Mouse (Mus musculus) frontal cortex, postnatal 36 days (tissue): ENCODE results near the gene Rad51d.
"Not testable (repeated sequence)": the region's sequence is repeated elsewhere in the genome, so short reads cannot be mapped to it uniquely, and the experiment has no call there.

Source experiments
- DNase-seq, 2 experiments: peaks; one replicate each; pipeline ENCODE4 v3.0.0; 2022; ENCODE audit warnings: low spot score in 2 of 2

The Rad51d gene

DNA sequence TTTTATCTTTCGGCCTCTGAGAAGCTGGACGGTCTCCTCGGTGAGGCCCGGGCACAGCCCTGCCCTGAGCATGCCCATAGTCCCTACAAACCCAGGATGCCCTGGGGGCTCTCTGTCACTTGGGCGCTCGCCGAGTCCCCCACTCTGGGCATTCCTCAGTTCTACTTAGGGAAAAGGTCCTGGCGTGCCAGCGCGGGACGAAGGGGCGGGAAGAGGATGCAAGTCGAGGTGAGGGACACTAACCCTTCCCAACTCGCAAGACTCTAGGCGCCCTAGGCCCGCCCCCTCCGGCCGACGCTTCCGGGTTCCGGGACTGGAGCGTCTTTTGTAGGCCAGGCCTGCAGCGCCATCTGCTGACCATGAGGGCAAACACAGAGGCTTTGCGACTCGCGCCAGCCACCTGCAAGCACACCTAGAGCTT is at the start of gene Rad51d:
TSS of gene Rad51d (minus strand) at position 273 of the 421 bp plus-strand sequence.
- peak; percentile 91 to 94 for DNase-seq

DNA sequence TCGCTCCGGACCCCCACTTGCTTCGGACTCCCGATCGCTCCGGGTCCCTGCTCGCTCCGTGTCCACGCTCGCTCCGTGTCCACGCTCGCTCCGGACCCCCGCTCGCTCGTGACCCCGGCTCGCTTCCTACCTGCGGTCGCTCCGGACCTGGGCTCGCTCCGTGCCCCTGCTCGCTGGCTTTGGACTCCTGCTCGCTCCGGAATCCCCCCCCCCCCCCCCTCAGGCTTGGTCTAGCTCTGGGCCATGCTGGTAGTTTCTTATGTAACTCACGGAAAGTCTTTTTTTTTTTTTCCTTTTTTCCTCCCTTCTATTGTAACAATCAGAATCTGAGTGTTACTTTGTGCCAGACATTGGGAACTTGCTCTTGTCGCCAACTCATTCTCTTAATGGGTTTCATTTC is 42.8 kb upstream of the Rad51d start:
- no peak for DNase-seq

DNA sequence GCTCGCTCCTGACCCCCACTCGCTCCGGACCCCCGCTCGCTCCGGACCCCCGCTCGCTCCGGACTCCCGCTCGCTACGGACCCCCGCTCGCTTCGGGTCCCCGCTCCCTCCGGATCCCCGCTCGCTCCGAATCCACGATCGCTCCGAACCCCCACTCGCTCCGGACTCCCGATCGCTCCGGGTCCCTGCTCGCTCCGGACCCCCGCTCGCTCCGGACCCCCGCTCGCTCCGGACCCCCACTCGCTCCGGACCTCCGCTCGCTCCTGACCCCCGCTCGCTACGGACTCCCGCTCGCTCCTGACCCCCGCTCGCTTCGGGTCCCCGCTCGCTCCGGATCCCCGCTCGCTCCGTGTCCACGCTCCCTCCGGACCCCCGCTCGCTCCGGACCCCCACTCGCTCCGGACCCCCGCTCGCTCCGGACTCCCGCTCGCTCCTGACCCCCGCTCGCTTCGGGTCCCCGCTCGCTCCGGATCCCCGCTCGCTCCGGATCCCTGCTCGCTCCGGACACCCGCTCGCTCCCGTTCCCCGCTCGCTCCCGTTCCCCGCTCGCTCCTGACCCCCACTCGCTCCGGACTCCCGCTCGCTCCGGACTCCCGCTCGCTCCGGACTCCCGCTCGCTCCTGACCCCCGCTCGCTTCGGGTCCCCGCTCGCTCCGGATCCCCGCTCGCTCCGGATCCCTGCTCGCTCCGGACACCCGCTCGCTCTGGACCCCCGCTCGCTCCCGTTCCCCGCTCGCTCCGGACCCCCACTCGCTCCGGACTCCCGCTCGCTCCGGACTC is 41.4 kb upstream of the Rad51d start:
- not testable (repeated sequence) for DNase-seq

DNA sequence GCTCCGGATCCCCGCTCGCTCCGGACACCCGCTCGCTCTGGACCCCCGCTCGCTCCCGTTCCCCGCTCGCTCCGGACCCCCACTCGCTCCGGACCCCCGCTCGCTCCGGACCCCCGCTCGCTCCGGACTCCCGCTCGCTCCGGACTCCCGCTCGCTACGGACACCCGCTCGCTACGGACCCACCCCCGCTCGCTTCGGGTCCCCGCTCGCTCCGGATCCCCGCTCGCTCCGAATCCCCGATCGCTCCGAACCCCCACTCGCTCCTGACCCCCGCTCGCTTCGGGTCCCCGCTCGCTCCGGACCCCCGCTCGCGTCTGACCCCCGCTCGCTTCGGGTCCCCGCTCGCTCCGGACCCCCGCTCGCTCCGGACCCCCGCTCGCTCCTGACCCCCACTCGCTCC is 40.7 kb upstream of the Rad51d start:
- DNase-seq, result not testable (repeated sequence)

DNA sequence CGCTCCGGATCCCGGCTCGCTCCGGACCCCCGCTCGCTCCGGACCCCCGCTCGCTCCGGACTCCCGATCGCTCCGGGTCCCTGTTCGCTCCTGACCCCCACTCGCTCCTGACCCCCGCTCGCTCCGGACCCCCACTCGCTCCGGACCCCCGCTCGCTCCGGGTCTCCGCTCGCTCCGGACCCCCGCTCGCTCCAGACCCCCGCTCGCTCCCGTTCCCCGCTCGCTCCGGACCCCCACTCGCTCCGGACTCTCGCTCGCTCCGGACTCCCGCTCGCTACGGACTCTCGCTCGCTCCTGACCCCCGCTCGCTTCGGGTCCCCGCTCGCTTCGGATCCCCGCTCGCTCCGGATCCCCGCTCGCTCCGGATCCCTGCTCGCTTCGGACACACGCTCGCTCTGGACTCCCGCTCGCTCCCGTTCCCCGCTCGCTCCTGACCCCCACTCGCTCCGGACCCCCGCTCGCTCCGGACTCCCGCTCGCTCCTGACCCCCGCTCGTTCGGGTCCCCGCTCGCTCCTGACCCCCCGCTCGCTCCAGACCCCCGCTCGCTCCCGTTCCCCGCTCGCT is 40.1 kb upstream of the Rad51d start:
- not testable (repeated sequence) for DNase-seq

DNA sequence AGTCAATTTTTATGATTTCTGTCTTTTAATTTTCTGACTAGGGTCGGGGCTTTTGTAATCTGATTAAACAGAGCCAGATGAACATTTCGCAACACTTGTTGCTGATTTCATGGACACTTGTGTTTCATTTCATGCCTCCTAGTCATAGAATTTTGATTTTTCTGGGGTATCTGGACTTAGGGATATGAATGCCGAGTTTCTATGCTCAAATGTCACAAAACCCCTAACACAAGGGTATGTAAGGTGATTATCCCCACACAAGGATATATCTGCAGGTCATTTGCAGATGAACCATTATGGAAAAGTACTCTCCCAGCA is 39.2 kb upstream of the Rad51d start:
- no peak for DNase-seq

DNA sequence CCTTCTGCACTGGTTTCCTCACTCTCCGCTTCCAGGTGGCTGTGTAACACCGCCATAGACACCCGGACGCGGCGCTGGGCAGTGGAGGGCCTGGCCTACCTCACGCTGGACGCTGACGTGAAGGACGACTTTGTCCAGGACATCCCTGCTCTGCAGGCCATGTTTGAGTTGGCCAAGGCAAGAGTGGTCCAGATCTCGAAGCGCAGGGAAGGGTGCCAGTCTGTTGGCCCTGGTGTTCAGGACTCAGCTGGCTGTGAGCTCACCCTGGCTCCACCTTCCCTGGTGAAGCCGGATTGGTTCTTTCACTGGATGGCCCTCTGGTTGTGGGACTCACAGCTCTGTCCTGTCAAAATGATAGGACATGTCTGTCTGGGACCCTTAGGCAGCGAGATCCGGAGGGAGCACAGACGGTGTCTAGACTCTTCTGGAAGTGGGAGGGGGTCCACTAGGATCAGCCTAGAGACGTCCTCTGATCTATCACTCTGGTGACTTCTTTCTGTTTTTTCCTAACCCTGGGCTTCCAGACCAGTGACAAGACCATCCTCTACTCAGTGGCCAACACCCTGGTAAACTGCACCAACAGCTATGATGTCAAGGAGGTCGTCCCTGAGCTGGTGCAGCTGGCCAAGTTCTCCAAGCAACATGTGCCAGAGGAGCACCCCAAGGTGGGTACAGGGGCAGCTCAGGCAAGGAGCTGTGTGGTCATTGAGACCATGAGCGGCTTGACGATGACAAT is 38.7 kb upstream of the Rad51d start:
- DNase-seq, result no peak

DNA sequence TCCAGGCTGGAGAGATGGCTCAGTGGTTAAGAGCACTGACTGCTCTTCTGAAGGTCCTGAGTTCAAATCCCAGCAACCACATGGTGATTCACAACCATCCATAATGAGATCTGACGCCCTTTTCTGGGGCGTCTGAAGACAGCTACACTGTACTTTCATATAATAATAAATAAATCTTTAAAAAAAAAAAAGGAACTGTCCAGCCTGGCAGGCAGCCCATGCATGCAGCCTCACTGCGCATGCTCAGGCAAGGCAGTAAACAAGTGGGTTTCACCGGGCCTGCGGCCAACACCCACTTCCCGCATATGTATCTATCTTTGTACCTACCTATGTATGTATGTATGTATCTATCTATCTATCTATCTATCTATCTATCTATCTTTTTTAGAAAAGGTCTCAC is 33.5 kb upstream of the Rad51d start:
- not testable (repeated sequence) for DNase-seq

DNA sequence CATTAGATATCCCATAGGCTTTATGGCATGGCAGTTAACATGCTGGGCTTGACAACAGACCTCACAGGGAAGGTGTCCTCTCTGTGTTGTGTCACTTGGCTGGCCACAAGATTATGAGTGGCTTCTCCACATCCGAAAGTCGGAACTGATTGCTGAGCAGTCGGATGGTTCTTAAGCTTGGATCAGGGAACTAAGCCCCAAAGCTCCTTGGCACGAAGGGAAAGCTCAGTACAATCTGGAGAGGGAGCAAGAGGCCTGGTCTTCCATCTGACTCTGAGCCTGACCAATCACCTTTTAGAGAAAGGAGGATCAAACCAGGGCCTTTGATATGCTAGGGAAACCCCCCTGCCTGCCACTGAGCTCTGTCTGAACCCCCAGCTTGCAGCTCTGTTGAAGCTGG is 31.3 kb upstream of the Rad51d start:
- no peak for DNase-seq

DNA sequence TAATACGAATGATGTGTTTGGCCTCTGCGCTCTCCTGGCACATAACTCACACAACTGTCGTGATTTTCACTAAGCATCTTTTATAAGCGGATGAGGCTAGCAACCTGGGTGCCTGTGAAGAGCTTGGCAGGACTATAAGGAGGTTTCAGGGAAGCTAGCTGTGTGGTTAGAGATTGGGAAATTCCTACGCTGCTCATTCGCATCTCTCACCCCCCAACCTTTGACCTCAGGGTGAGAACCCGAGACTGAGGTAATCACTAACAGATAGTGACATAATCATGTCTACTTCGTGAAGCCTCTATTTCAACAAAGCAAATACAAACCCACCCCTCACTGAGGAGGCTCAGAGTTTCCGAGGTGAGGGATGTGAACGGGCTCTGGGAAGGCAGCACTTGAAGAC is 30.4 kb upstream of the Rad51d start:
- no peak for DNase-seq

DNA sequence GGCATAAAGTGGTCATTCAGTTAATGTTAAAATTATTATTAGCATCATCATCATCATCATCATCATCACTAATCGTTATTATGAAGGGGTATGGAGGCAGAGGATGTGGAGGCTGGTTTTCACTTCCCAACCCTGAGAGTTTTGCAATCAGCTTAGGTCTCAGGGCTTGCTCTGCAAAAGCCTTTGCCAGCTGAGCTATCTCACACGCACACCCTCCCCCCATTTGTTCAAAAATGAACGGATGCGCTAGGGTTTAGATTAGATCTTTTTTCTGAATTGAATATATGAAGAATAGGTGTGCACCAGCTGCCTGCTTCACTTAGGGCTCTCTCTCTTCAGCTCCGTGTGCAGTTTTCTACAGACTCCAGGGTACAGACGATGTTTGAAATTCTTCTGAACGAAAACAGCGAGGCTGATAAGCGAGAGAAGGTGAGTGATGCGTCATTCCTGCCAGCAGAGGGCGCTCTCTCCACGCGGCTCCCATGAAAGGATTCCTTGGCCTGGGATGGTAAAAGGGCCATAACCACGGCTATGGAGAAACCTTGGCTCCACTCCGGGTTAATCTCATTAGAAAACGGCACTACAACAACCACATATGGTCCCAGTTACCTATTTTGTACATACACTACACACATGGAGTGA is 24.4 kb upstream of the Rad51d start:
- DNase-seq, result peak; percentile 68 to 72

DNA sequence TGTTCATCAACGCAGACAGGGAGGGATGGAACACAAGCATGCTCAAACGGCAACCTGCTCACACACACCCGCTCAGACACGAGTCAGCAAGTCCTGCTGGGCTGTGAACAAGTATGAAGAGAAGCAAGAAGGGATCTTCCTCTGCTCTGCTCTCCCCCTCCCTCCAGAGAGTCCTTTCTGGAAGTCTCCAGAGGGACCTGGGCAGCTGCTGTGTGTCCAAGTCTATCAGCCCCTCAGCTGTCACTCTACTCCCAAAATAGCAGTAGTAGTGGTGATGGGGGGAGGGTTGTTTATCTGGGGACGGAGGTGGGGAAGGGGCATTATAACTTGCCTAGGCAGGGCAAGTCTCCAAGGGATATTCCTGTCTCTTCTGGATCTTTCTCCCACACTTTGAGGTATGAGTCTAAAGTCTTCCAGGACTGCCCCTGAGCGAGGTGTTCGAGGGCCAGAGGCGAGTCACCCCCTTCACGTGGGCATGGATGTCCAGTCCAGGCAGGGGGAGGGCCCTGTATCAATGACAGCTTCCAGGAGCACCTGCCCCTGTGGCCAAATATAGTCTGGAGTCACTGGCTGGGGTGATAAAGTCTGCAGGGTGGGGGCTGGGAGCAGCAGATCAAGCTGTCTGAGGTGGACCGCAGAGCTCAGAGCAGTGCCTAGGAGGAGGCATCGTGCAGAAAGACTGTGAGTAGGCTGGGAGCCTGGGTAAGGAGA is 20.4 kb upstream of the Rad51d start:
- no peak for DNase-seq

DNA sequence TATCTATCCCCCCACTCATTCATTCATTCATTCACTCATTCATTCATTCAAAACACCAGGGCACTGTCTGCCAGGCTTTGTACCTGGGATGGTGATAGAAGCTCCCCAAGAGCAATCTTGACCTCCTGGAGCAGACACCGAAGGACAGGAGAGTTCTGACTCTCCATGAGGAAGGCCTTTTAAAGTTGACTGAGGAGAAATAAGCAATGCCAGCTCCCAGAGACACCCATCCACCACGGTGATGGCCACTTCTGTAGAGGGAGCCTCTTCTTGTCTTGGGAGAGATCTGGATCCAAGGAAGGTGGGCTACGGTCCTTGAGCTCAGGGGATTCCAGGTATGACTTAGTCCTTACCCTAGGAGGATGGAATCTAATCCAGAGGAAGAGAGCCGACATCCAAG is 19.8 kb upstream of the Rad51d start, which contains the start of gene Unc45b:
TSS of gene Unc45b (plus strand) at position 301 of the 400 bp plus-strand sequence.
- no peak for DNase-seq

DNA sequence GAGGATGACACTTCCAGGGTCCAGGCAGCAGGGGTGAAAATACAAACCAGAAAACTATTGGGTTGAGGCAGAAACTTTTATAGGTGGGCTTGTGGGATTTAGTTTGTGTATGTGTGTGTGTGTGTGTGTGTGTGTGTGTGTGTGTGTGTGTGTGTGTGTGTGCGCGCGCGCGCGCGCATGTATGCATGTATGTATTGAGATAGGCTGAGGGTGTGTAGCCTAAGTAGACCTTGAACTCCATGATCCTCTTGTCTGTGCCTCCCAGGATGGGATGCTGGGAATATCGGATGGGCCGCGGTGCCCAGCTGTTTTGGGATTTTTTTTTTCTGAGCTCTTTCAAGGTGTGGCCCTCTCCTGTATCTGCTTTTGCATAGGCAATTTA is 18.2 kb upstream of the Rad51d start:
- DNase-seq, result no peak

DNA sequence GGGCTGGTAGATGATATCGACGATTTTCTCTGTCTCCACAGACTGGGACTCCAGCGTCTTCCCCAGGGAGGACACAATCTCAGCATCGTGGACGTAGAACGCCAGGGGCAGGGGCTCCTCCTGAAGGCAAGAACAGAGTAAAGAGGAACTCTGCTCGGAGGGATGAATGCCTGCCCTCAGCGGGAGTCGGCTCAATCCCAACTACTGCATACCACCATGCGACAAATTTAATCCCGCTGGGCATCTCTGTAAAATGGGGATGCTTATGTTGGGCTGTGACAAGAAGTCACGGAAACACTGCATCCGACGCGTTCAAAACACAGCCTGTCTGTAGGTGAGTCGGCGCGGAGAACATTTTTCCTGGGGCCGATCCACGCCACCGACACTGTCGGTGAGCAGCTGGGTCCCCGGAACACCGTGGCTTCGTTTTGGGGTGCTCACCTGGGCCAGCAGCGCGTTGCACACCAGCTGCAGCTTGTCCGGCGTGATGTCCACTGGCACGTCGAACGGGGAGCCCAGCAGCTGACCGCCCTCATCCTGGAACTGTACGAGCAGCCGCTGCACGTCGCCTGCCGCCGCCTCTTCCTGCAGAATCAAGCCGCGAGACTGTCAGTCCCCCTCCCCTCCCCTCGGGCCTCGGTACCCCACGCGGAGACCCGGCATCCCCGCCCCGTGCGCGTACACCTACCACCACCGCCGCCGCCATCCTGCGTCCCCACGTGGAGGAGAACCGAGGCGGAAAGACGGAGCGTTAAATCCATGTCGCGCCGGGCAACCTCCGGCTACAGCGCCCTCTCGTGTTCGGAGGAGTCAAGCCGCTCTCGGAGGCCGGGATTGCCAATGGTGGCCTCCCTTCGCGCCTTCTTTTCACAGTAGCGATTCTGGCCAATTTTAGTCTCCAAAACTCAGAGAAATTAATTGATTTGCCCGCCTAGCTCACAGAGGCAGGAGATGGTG is 17.5 kb upstream of the Rad51d start, which contains the start of gene Nle1:
TSS of gene Nle1 (minus strand) at position 761 of the 957 bp plus-strand sequence.
- DNase-seq, result peak; percentile 93 to 94

DNA sequence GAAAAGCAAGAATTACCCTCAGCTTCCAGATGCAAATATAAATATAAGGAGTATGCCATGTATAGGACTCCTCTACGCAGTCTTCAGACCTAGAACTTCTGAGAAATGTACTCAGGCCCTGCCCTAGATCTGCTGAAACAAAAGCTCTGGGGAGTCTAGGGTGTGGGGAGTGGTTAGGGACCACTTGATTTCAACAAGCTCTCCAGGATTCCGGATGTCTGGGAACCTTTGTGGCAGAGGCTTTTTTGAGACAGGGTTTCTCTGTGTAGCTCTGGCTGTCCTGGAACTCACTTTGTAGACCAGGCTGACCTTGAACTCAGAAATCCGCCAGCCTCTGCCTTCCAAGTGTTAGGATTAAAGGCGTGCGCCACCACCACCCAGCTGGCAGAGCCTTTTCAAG is 15.4 kb upstream of the Rad51d start:
- no peak for DNase-seq

DNA sequence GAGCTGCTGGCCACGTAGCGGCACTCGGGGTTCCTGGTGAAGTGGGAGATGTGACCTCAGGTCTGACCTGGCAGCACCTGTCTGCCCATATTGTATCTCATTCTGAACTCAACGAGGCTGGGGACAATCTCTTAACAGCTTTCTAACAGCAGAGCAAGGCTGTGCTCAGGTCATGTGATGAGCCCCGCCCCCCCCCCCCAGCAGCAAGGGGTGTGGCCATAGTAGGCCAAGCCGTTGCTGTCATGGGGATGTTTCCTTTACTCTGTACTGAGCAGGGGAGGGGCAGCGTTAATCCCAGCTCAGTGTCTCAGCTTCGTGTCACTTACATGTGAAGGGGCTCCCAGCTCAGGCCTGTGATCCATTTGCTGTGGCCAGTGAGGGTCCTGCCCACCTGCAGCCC is 14.5 kb upstream of the Rad51d start:
- DNase-seq, result no peak

DNA sequence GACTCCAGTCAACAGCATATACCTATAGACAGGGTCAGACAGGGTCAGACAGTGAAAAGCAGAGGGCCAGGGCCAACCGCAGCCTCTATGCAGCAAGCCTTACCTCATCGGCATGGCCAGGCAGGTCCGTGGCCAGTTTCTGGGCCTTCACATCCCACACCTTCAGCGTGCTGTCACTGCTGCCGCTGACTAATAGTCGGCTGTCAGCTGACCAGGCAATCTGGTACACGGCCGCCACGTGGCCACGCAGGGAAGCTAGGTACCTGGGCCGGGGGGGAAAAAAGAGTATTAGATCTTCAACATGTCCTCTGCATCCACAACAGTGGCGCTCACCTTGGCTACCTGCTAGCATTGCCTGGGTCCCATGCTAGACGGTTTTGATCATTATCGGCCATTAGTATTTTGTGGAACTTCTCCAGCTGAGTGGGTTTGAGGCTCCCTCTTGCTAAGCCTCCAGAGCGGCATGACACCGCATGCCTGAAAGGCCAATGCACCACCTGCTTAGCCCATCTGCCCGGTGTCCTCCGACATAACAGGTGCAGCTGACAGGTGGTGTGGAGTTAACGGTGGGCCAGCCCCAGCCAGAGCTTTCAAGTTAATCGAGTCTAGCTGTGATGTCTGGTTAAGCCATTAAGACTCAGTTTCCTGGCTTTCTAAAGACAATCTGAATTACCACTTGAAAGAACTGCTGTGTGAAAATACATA is 11.3 kb upstream of the Rad51d start:
- DNase-seq, result no peak

DNA sequence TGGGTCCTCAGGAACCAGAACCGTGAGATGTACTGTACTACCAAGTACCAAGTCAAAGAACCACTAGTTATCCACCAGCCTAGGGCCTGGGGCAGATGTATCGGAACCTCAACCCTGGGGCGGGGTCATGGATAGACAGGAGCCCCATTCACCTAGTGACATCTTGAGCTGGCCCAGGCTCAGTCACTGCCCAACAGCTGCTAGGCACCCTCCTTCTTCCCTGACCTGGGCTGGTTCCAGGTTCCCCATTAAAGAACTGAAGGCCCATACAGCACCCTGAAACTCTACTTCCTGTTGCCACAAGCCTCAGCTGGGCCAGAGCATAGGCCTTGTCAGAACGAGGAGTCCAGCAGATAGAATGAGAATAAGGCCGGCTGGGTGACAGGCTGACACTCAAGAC is 9.3 kb upstream of the Rad51d start:
- DNase-seq, result no peak

DNA sequence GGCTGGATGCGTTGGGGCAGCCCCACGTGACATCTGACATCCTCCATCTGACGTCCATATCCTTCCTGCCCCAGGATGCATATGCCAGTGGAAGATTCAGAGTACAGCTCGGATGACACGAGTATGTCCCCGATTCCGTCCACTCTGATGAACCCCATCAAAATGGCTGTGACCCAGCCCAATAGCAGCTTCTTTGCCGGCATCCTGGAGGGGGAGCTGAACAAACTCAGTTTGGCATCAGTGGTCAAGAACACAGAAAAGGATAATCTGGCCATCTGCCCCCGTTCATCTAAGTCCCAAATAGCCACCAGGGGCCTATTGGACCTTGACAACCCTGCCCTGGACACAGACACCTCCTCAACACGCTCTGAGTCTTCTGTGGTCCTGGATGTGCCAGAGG is 7.1 kb upstream of the Rad51d start:
- no peak for DNase-seq
